Mouse (Mus musculus): ENCODE data around the gene Camk1d.
"Not testable (repeated sequence)": the region's sequence is repeated elsewhere in the genome, so short reads cannot be mapped to it uniquely, and the experiment has no call there.

Camk1d gene

GRCm38 (mm10) chr2:5561446-5561845 lies 152.9 kb downstream of the Camk1d start:
- DNase-seq = no peak

DNA sequence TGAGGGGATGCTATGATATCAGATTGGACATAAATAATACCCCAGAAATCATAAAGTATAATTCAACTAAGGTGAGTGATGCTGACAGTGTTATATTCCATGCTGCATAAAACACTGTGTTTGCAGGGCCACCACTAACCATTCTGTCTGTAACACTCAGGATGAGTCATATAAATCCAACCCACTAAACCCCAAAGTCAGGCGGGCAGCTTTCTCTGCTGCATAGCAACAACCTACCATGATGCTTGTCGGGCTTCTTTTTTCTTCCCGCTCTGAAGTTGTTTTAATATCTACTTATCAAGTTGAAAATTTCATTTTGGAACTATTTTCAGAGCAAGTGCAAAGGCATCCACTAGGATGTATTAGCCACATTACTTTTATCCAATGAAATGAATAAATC lies 161.1 kb downstream of the Camk1d start:
- DNase-seq = no peak

- DNase-seq = no peak
These were observed 162.5 kb downstream of the Camk1d start for GRCm38 (mm10) chr2:5551758-5552255.

- no peak for DNase-seq
These were observed 165.0 kb downstream of the Camk1d start for GRCm38 (mm10) chr2:5549334-5549733.

DNA sequence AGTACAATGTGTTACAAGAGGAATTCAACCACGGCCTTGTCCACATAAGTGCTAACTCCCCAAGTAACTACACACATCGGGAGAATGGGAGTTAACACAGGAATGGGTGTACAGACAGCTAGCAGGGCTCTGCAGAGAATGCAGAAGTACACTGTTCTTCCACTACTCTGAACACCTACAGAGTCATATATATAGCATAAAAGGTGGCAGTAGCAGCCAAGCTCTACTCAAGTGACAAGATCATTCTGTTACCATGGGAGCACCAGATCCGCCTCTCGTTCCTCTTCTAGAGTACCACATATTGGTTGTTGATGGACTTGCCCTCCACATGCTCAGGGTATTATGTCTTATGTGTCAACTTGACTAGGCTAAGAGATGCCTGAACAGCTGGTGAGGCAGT lies 165.4 kb downstream of the Camk1d start:
- no peak for DNase-seq

DNA sequence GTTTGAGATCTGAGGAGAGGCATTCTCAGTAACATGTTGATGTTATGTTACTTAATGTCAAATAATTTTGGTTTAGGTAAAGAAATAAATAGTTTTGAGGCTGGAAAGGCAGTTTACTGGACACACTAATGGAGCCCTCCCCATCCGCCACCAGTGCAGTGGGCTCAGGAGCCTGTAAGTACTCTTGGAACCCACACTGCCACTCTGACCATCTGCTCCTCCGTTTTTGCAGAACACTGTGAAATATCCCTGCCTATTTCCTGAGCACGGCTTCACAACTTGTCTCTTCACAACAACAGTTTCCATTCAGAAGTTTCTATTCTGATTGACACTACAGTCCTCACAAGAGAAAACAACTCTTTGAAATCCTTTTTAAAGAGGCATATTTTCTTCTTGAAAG lies 173.4 kb downstream of the Camk1d start:
- DNase-seq = peak in 1 of 2 experiments; percentile 44

GRCm38 (mm10) chr2:5539894-5540293 lies 174.4 kb downstream of the Camk1d start:
- DNase-seq = not testable (repeated sequence)

DNA sequence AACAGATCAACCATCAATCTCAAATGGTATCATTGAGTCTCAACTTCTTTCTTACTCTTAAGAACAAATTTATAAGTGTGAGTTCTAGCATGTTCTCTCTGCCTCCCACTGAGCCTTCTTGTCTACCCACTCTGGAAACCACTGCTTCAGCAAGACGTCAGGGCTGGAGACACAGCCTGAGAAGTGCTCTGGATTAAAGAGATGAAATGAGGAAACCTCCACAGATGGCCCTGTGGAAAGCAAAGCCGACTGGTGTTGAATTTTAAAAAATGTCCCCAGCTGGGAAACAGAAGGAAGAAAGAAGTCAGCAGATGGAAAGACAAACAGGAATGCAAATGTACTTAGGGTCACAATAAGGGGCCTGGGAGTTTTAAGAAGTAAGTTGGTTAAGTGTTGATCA lies 180.4 kb downstream of the Camk1d start:
- DNase-seq = no peak

GRCm38 (mm10) chr2:5529992-5530391 lies 184.3 kb downstream of the Camk1d start:
- DNase-seq = peak in 1 of 2 experiments; percentile 21

- DNase-seq = peak; percentile 49 to 56
These were observed 195.1 kb downstream of the Camk1d start for GRCm38 (mm10) chr2:5519221-5519669.

- peak; percentile 18 to 33 for DNase-seq
These were observed 199.2 kb downstream of the Camk1d start for GRCm38 (mm10) chr2:5515106-5515505.

DNA sequence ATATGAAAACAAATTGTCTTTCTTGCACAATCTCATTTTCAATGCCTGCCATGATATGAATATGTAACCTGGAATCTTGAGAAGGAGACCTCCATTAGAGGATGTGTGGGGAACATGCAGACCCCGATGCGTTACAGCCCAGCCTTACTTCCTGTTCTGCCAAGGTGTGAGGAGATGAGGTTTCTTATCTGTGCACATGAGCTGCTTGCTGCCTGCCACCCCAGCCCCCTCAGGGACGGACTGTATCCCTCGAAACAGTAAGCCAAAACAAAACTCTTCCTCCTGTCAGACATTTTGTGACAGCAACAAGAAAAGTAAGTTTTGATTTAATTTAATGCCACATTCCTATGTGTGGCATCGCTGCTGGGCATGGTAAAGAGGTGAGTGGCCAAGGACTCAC lies 200.2 kb downstream of the Camk1d start:
- no peak for DNase-seq

DNA sequence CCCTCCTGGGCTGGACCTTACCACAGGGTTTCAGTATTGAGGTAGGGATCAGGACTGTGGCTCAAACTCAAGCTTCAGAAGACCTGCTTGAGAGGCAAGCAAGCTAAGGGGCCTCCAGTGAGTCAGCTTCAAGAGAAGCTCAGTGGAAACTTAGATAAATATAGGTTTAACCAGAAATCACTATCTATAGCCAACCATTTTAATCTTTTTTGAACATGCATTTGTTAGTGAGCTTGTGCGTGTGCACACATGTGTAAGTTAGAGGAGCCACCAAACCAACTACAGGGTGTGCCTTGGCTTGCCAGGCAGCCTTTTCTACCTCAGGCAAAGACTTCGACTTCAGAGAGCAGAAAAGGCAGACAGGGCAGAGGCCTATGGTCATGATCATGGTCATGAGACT lies 200.7 kb downstream of the Camk1d start:
- DNase-seq = no peak

DNA sequence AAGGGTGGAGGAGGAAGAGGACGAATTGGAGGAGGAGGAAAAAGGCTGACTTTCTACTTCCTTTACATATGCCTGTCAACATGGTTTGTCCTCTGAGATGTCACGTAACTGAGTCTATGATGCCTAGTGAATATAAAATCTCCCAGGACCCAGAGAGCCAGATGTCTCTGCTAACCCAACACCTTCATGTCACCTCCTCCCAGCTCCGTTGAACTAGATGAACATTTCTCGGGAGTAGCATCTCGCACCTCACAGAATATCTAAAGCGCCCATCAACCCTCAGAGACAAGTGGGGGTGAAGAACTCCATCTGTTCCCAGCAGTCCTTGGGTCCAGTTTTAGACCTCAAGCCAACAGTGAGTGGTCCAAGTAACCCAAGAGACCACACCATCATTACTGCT lies 204.3 kb downstream of the Camk1d start:
- DNase-seq = no peak

DNA sequence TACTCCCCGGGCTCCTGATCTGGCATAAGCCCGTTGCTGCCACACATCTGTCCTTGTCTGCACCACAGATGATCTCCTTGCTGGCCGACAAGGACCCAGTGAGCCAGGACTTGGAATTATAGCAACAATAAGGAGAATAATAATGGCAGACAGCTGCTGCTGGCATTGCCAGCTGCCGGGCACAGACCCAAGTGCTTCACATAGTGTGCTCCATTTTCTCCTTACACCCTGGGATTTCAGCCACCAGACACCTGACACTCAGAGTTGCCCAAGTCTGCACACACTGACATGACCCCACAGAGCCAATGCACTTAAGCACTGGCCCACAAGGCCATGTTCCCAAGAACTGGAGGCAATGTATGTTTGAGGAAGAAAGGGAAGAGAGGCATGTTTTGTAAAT lies 214.7 kb downstream of the Camk1d start:
- no peak for DNase-seq

DNA sequence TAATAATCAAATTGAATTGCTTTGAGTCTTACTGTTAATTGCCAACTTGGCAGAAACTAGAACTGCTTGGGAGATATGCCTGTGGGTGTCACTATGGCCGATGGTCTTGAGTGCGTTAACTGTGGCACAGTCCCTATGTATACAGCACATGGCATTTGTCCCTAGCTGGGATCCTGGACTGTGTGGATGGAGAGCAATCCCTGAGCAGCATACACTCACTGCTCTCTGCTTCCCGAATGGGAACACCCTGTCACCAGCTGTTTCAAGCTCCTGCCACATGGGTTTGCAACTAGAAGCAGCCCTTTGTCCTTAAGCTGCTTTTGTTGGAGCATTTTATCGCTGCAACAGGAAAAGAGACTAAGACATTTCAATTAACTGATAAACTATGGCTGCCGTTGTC lies 224.4 kb downstream of the Camk1d start:
- no peak for DNase-seq

DNA sequence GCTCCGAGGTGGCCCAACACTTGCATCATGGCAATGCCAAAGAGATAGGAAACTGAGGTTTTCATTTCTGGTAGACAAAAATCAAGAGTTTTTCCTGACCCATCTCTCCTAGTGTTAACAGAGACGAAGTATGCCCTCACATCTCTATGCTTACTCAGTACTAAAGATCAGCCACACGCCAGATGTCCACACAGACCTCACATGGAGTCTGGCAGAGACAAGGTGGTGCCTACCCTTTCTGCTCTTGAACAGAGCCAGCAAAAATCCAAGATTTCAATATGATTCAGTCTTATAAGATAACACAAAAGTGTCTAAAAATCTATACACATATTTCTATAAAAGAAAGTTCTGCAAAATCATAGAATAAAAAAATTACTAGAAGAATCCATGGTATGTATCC lies 227.0 kb downstream of the Camk1d start:
- DNase-seq = peak; percentile 27 to 45

GRCm38 (mm10) chr2:5486663-5487062 lies 227.7 kb downstream of the Camk1d start:
- no peak for DNase-seq

DNA sequence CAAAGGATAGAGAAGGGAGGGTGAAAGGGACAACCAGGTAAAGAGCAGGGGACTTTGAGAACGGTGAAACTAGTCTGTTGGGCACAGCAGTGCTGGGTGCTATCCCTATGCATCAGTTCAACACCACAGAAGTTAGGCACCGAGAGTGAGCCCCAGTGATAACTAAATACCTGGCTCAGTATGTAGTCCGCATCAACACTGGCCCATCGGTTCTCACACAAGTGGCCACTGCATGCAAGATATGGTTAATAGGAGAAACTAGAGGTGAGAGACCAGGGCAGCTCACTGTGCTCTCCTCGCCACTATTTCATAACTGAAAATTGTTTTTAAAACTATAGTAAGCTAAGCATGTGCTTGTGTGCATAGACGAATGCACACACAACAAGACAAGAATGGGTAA lies 228.5 kb downstream of the Camk1d start:
- no peak for DNase-seq

DNA sequence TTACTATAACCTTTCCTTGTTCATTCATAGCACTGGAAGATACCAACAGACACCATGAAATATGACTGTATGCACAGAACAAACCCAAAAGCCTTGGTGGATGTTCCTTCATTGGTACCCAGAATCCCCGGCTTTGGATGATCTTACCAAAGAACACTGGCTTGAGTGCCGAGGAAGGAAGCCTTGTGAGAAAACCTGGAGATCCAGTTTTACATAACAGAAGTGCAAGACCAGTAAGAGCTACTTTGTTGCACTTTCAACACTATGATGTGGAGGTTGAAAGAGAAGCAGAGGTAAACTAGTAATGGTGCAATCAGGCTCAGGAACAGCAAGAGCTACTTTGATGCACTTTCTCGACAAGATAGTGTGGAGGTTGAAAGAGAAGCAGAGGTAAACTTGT lies 234.4 kb downstream of the Camk1d start:
- no peak for DNase-seq

DNA sequence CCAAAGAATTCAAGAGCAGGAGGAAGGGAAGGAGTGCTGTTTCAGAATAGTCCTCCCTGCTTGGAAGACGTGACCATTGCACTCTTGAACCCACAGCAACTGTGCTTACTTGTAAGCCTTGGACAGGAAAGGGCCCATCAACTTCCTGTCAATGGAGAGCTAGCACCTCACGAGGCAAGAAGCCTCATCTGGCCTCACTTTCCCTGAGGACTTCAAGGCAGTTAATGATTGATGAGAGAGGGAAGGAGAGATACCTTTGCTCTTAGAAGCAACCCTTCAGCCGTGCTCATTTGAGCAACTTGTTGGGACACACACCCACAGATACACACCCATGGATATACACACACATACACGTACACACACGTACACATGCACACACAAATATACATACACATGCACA lies 235.6 kb downstream of the Camk1d start:
- DNase-seq = no peak

- DNase-seq = no peak
These were observed 236.1 kb downstream of the Camk1d start for GRCm38 (mm10) chr2:5478256-5478655.

GRCm38 (mm10) chr2:5477525-5477924 lies 236.8 kb downstream of the Camk1d start:
- no peak for DNase-seq

DNA sequence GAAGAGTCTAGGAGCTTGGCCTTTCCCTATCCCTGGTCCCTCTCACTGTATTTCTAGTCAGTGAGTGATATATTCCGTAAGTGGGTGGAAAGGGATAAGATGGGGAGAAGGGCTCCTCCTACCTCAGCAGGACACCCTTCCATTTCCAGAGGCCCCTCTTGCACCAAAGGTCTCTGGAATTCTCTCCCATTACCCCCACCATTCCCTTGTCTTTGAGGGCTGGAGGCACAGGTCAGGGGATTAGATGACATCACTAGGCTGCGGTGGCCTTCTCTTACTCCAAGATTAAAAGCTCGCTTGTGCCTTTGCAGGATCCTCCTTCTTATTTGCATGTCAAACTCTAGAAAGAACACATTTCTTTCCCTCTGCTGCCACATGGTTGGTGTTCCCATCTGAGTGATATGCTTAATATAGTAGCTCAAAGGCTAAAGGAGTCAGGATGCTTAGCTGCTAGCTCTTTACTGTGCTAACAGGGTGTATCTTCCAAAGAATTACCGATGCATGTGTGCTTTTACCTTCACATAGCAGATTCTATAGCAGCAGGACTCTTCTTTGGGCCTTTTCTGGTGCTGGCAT lies 244.9 kb downstream of the Camk1d start:
- DNase-seq = no peak

DNA sequence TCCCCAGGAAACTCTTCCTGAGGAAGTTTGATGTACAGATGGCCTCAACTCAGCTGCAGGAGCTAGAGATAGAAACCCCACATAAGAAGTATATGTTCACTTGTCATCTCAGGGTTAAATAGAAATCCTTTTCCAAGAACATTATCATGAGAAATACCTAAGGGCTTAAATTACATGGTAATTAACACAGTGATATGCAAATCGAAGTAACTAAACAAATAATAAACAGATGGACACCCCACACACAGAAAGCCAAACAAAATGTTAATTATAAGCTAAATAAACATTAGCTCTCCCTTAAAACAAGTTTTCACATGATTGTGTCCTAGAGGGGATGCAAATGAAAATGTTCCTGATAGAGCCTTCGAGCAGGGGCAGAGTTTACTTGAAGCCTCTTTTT lies 246.8 kb downstream of the Camk1d start:
- DNase-seq = no peak

Data from cerebellum, adult 18-20 months (tissue).